Mouse (Mus musculus): ENCODE measurements around the gene 2310034G01Rik. TPM values are rescaled to one million over a fixed set of nuclear protein-coding genes. Genes with fewer than 3 reads are reported as not detected.

The 2310034G01Rik gene
- polyA plus RNA-seq, 1 experiment from 2014 or later = 2.0 TPM

- H3K4me1 ChIP-seq (replicated peaks; ENCODE audit: control insufficient read depth, insufficient read depth, low read length) = peaks cover 48% of the 10 kb centered on the region
- peaks cover 45% of the 10 kb centered on the region for H3K27me3 ChIP-seq (replicated peaks; ENCODE audit: control insufficient read depth, insufficient read depth, low read length)
- no peaks in the 10 kb centered on the region for H3K9me3 ChIP-seq (ENCODE audit: control insufficient read depth, low read length)
- DNase-seq (ENCODE audit: low spot score) (no peak), ATAC-seq (replicated peaks; ENCODE audit: low FRiP score, low TSS enrichment, low read depth) (peak; percentile 67)
- peaks cover 16% of the 10 kb centered on the region for H3K36me3 ChIP-seq (ENCODE audit: control insufficient read depth, insufficient read depth, low read length)
- 19% methylated on average over 12 of the region's 12 CpGs for WGBS
- peak overlapping the region; percentile 66 for H3K4me3 ChIP-seq (ENCODE audit: low read depth, low read length)
- peak overlapping the region; percentile 76 for H3K9ac ChIP-seq (ENCODE audit: low read length)
- H3K27ac ChIP-seq (ENCODE audit: low read depth) = peak overlapping the region; percentile 90
- H3K4me2 ChIP-seq (ENCODE audit: low read length) = peak overlapping the region; percentile 61
These were observed 34.1 kb downstream of the 2310034G01Rik start for GRCm38 (mm10) chr19:46315752-46316610.

GRCm38 (mm10) chr19:46314872-46315742 lies 35.0 kb downstream of the 2310034G01Rik start:
- Histone ChIP-seq H3K36me3 (ENCODE audit: control insufficient read depth, insufficient read depth, low read length) (peaks cover 24% of the 10 kb centered on the region), H3K4me3 (ENCODE audit: low read depth, low read length) (peak overlapping the region; percentile 13; the same call in 1 of the 2 replicates), H3K9ac (ENCODE audit: low read length) (peak overlapping the region; percentile 29), H3K27me3 (replicated peaks; ENCODE audit: control insufficient read depth, insufficient read depth, low read length) (peaks cover 38% of the 10 kb centered on the region), H3K27ac (ENCODE audit: low read depth) (peak overlapping the region; percentile 90), H3K9me3 (ENCODE audit: control insufficient read depth, low read length) (no peaks in the 10 kb centered on the region), H3K4me2 (ENCODE audit: low read length) (peak overlapping the region; percentile 61), H3K4me1 (replicated peaks; ENCODE audit: control insufficient read depth, insufficient read depth, low read length) (peaks cover 48% of the 10 kb centered on the region)
- 15% methylated on average over 14 of the region's 14 CpGs for WGBS
- ATAC-seq (replicated peaks; ENCODE audit: low FRiP score, low TSS enrichment, low read depth) = no peak
- peak; percentile 69 for DNase-seq (ENCODE audit: low spot score)

DNA sequence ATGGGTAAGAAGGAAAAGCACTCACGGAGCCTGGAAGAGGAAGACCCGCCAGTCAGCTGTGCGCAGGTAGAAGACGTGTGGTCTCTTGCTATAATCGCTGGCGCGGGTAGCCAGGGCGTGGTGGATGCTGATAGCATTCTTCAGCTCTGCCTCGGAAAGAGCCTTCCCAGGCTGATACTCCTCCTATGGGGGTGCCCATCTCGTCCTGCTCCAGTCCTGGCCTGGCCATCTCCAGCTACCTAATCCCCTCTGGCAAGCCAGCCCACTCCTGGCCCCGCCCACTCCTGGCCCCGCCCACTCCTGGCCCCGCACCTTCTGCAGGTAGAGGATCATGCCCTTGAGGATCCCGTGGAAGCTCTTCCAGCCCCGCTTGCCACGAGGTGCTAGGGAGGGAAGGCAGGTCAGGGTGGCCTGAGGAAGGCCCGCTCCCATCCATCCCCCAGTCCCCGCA lies 35.9 kb downstream of the 2310034G01Rik start:
- 21% methylated on average over 18 of the region's 18 CpGs for WGBS
- Histone ChIP-seq H3K9ac (ENCODE audit: low read length) (peak overlapping the region; percentile 29), H3K4me3 (ENCODE audit: low read depth, low read length) (no peak overlapping the region; the same call in 1 of the 2 replicates), H3K4me1 (replicated peaks; ENCODE audit: control insufficient read depth, insufficient read depth, low read length) (peaks cover 42% of the 10 kb centered on the region), H3K9me3 (ENCODE audit: control insufficient read depth, low read length) (no peaks in the 10 kb centered on the region), H3K36me3 (ENCODE audit: control insufficient read depth, insufficient read depth, low read length) (peaks cover 28% of the 10 kb centered on the region), H3K27ac (ENCODE audit: low read depth) (peak overlapping the region; percentile 90; the same call in 1 of the 2 replicates), H3K4me2 (ENCODE audit: low read length) (peak overlapping the region; percentile 61), H3K27me3 (replicated peaks; ENCODE audit: control insufficient read depth, insufficient read depth, low read length) (peaks cover 34% of the 10 kb centered on the region)
- no peak for ATAC-seq (replicated peaks; ENCODE audit: low FRiP score, low TSS enrichment, low read depth)
- DNase-seq (ENCODE audit: low spot score) = no peak

GRCm38 (mm10) chr19:46313591-46313990 lies 36.5 kb downstream of the 2310034G01Rik start:
- DNase-seq (ENCODE audit: low spot score) (no peak), ATAC-seq (replicated peaks; ENCODE audit: low FRiP score, low TSS enrichment, low read depth) (no peak)
- Histone ChIP-seq H3K36me3 (ENCODE audit: control insufficient read depth, insufficient read depth, low read length) (peaks cover 28% of the 10 kb centered on the region), H3K27me3 (replicated peaks; ENCODE audit: control insufficient read depth, insufficient read depth, low read length) (peaks cover 28% of the 10 kb centered on the region), H3K4me1 (replicated peaks; ENCODE audit: control insufficient read depth, insufficient read depth, low read length) (peaks cover 43% of the 10 kb centered on the region), H3K9me3 (ENCODE audit: control insufficient read depth, low read length) (no peaks in the 10 kb centered on the region), H3K27ac (ENCODE audit: low read depth) (no peak overlapping the region), H3K4me2 (ENCODE audit: low read length) (no peak overlapping the region), H3K9ac (ENCODE audit: low read length) (no peak overlapping the region), H3K4me3 (ENCODE audit: low read depth, low read length) (no peak overlapping the region)
- WGBS = 65% methylated on average over 6 of the region's 6 CpGs

GRCm38 (mm10) chr19:46313116-46313515 lies 37.0 kb downstream of the 2310034G01Rik start:
- H3K4me2 ChIP-seq (ENCODE audit: low read length) = no peak overlapping the region
- DNase-seq (ENCODE audit: low spot score) (peak; percentile 41), ATAC-seq (replicated peaks; ENCODE audit: low FRiP score, low TSS enrichment, low read depth) (no peak)
- peaks cover 28% of the 10 kb centered on the region for H3K36me3 ChIP-seq (ENCODE audit: control insufficient read depth, insufficient read depth, low read length)
- H3K4me1 ChIP-seq (replicated peaks; ENCODE audit: control insufficient read depth, insufficient read depth, low read length) = peaks cover 40% of the 10 kb centered on the region
- WGBS = 81% methylated on average over 9 of the region's 9 CpGs
- H3K4me3 ChIP-seq (ENCODE audit: low read depth, low read length) = no peak overlapping the region
- no peak overlapping the region for H3K27ac ChIP-seq (ENCODE audit: low read depth)
- H3K27me3 ChIP-seq (replicated peaks; ENCODE audit: control insufficient read depth, insufficient read depth, low read length) = peaks cover 25% of the 10 kb centered on the region
- H3K9ac ChIP-seq (ENCODE audit: low read length) = no peak overlapping the region
- no peaks in the 10 kb centered on the region for H3K9me3 ChIP-seq (ENCODE audit: control insufficient read depth, low read length)

GRCm38 (mm10) chr19:46312566-46312965 lies 37.5 kb downstream of the 2310034G01Rik start:
- Histone ChIP-seq H3K27ac (ENCODE audit: low read depth) (no peak overlapping the region), H3K9me3 (ENCODE audit: control insufficient read depth, low read length) (no peaks in the 10 kb centered on the region), H3K9ac (ENCODE audit: low read length) (no peak overlapping the region), H3K4me3 (ENCODE audit: low read depth, low read length) (no peak overlapping the region), H3K4me2 (ENCODE audit: low read length) (no peak overlapping the region), H3K36me3 (ENCODE audit: control insufficient read depth, insufficient read depth, low read length) (peaks cover 32% of the 10 kb centered on the region), H3K4me1 (replicated peaks; ENCODE audit: control insufficient read depth, insufficient read depth, low read length) (peaks cover 39% of the 10 kb centered on the region), H3K27me3 (replicated peaks; ENCODE audit: control insufficient read depth, insufficient read depth, low read length) (peaks cover 20% of the 10 kb centered on the region)
- ATAC-seq (replicated peaks; ENCODE audit: low FRiP score, low TSS enrichment, low read depth) (no peak), DNase-seq (ENCODE audit: low spot score) (no peak)
- WGBS = 92% methylated on average over 20 of the region's 21 CpGs

DNA sequence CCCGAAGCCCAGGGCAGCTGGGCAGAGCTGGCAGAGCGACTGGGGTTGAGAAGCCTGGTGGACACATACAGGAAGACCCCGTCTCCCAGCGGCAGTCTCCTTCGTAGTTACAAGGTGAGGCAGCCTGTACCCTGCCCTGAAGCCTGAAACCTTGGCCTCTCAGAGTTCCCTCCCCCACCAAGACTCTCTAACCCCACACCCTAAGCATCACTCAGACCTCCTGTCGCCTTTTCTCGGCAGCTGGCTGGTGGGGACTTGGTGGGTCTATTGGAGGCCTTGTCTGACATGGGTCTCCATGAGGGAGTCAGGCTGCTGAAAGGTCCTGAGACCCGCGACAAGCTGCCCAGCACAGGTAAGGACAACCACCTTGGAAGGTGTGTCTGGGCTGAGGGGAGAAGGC lies 38.8 kb downstream of the 2310034G01Rik start:
- DNase-seq (ENCODE audit: low spot score) (no peak), ATAC-seq (replicated peaks; ENCODE audit: low FRiP score, low TSS enrichment, low read depth) (no peak)
- H3K9me3 ChIP-seq (ENCODE audit: control insufficient read depth, low read length) = no peaks in the 10 kb centered on the region
- H3K9ac ChIP-seq (ENCODE audit: low read length) = no peak overlapping the region
- H3K27ac ChIP-seq (ENCODE audit: low read depth) = no peak overlapping the region
- peaks cover 9% of the 10 kb centered on the region for H3K27me3 ChIP-seq (replicated peaks; ENCODE audit: control insufficient read depth, insufficient read depth, low read length)
- whole genome bisulfite sequencing = 87% methylated on average over 9 of the region's 9 CpGs
- H3K4me2 ChIP-seq (ENCODE audit: low read length) = no peak overlapping the region
- H3K4me3 ChIP-seq (ENCODE audit: low read depth, low read length) = no peak overlapping the region
- H3K4me1 ChIP-seq (replicated peaks; ENCODE audit: control insufficient read depth, insufficient read depth, low read length) = peaks cover 32% of the 10 kb centered on the region
- H3K36me3 ChIP-seq (ENCODE audit: control insufficient read depth, insufficient read depth, low read length) = peaks cover 34% of the 10 kb centered on the region

- no peak for ATAC-seq (replicated peaks; ENCODE audit: low FRiP score, low TSS enrichment, low read depth)
- peaks cover 26% of the 10 kb centered on the region for H3K4me1 ChIP-seq (replicated peaks; ENCODE audit: control insufficient read depth, insufficient read depth, low read length)
- H3K9me3 ChIP-seq (ENCODE audit: control insufficient read depth, low read length) = no peaks in the 10 kb centered on the region
- WGBS = 91% methylated on average over 12 of the region's 12 CpGs
- no peak overlapping the region for H3K9ac ChIP-seq (ENCODE audit: low read length)
- peak; percentile 49 for DNase-seq (ENCODE audit: low spot score)
- H3K36me3 ChIP-seq (ENCODE audit: control insufficient read depth, insufficient read depth, low read length) = peaks cover 34% of the 10 kb centered on the region
- no peak overlapping the region for H3K27ac ChIP-seq (ENCODE audit: low read depth)
- H3K4me3 ChIP-seq (ENCODE audit: low read depth, low read length) = no peak overlapping the region
- H3K4me2 ChIP-seq (ENCODE audit: low read length) = no peak overlapping the region
- H3K27me3 ChIP-seq (replicated peaks; ENCODE audit: control insufficient read depth, insufficient read depth, low read length) = peaks cover 6% of the 10 kb centered on the region; the same call in 1 of the 2 replicates
These were observed 39.7 kb downstream of the 2310034G01Rik start for GRCm38 (mm10) chr19:46310312-46310865.

All from intestine, embryonic 14.5 days (tissue).